Mouse (Mus musculus): ENCODE measurements around the gene U2af2. TPM values are rescaled to one million over a fixed set of nuclear protein-coding genes. Genes with fewer than 3 reads are reported as not detected.

The U2af2 gene
- polyA plus RNA-seq (2017; shearing (Covaris generic)) = 113 TPM

DNA sequence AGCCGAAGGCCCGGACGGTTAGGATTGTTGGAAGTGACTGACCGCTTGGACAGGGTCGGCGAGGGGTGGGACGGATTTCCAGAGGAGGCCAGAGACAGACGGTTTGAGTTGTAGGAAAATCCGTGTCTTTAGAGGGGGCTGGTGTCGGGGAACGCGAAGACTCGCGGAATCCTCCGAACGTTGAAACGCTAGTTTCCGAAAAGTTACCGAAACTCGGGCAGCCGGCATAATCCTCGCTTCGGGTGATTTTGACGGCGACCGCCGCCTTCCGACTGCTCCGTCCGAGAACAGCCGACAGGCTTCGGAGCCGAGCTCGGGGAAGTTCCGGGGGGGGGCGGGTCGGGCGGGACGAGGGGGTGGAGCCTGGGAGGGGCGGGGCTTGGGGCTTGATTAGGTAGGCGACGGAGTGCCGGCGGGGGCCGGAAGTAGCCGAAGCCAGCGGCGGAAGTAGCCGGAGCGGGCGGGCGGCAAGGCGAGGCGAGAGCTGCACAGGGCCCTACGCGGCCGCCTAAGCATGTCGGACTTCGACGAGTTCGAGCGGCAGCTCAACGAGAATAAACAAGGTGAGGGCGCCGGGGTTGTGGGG, at the start of gene U2af2:
U2af2 (plus strand) TSS at position 370 of the 586 bp plus-strand sequence.

DNA sequence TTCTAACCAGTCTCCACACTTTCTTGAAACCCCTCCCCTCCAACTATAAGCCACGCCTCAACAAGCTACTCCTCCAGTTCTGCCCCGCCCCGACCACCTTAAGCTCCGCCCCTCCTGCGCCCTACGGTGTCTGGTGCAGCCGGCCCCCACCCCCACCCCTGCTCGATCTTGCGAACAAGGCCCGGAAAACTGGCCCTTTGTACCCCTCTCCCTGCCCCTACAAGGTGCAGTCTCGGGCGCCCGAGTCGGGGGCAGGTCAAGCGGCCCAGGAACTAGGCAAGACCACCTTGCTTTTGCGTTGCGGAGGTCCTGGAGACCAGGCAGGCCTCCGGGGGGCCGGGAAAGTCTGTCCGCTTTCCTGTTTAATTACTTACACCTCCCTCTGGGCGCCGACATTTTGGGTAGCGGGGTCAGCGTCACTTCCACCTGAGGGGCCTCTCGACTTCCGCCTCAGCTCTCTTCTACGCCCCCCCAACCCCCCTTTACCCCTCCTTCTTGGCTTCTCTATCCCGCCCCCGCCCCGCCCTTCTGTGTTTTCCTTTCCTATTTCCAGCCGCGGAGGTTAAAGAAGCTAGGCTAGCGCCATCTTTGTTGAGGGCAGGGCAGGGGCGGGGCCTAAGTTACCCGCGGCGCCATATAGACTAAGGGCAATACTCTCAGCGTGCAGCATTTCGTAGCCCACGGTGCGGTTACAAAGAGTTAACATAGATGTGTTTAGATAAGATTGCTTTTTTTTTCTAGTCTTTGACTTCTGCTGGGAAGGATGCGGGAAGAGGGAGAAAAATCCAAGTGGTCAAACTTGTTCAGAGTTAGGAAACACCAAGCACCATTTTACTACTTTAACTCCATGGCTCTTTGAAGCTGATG, 47.5 kb upstream of the U2af2 start, which contains the start of the genes Zfp524 and Fiz1:
Zfp524 (plus strand) TSS at position 165 of the 867 bp plus-strand sequence.
Fiz1 (minus strand) TSS at position 447 of the 867 bp plus-strand sequence.

GRCm38 (mm10) chr7:5015118-5016001, 46.6 kb upstream of the U2af2 start, which contains the start of gene Gm44973:
Gene Gm44973, plus strand, starts transcription at chr7:5015496.

DNA sequence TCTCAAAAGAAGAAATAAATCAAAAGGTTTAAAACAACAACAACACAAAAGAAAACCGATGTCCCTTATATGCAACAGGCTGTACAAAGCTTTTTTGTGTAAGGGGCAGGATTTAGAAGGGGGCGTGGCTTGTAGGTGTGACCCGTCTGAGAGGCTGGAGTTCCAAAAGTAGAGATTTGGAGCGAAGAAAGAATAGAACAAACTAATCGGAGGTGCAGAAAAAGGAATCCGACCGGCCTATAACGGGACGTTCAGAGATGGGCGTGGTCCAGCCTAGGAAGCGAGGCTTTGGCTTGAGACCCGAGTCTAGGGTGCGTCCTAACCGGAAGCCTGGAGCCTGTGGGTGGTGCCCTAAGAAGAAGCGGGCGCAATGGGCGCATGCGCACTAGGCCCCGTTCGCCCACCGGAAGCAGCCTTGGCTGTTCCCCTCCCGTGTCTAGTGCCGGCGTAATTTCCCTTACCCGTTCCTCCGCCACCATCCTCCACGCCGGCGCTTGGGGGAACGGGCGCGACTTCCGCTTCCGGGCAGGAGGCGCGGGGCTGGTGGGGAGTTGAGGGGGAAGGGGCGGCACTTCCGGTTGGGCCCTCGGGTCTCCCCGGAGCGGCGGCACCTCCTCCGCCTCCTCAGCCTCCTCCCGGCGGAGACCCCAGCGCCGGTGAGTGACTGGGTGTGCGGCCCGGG, 41.8 kb upstream of the U2af2 start, which contains the start of the genes Zfp865 and Ccdc106:
Zfp865 (plus strand) TSS at position 377 of the 682 bp plus-strand sequence.
Ccdc106 (plus strand) TSS at position 554 of the 682 bp plus-strand sequence.

DNA sequence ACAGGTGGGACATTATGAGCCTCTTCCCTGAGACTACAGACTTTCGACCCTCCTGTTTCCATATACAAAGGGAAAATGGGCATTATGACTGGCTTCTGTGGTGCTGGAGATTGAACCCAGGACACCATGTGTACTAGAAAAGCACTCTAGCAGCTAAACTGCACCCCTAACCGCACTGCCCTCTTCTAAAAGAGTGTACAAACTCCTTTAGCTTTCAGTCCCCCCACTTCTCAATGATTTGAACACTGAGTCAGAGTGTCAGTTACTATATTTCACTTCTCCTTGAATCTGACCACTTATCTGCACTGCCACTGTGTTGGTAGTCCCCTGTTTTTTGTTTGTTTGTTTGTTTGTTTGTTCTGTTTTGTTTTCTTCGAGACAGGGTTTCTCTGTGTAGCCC, 28.1 kb upstream of the U2af2 start, which contains the start of gene 4632433K11Rik:
4632433K11Rik (plus strand) TSS at position 301 of the 400 bp plus-strand sequence.

DNA sequence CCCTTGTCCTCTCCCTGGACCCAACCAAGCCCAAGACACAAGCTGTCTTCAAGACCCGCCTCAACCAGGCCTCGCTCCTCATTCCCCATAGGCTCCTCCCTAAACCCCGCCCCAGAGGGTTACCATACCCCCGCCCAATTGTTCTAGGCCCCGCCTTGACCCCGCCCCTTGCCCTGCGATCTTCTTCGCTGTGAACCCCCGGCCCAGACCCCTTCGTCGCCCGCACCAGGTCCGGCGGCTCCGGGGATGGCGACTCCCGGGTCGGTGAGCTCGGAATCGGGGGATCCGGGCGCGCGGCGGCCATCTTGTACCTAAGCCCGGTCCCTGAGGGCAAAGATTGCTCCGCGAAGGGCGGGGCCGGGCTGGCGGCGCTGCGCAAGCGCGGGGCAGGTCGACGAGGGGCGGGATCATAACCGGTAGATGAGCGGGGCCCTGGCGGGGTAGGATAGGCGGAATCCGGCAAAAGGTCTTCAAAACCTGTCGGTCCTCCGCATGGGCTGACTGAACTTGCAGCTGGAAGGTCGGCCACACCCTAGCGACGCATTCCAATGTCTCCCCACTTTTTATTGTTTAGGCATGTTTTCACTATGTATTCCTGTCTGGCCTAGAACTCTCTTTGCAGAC, 23.7 kb upstream of the U2af2 start, which contains the start of gene Zfp784:
Zfp784 (minus strand) TSS at position 338 of the 624 bp plus-strand sequence.

DNA sequence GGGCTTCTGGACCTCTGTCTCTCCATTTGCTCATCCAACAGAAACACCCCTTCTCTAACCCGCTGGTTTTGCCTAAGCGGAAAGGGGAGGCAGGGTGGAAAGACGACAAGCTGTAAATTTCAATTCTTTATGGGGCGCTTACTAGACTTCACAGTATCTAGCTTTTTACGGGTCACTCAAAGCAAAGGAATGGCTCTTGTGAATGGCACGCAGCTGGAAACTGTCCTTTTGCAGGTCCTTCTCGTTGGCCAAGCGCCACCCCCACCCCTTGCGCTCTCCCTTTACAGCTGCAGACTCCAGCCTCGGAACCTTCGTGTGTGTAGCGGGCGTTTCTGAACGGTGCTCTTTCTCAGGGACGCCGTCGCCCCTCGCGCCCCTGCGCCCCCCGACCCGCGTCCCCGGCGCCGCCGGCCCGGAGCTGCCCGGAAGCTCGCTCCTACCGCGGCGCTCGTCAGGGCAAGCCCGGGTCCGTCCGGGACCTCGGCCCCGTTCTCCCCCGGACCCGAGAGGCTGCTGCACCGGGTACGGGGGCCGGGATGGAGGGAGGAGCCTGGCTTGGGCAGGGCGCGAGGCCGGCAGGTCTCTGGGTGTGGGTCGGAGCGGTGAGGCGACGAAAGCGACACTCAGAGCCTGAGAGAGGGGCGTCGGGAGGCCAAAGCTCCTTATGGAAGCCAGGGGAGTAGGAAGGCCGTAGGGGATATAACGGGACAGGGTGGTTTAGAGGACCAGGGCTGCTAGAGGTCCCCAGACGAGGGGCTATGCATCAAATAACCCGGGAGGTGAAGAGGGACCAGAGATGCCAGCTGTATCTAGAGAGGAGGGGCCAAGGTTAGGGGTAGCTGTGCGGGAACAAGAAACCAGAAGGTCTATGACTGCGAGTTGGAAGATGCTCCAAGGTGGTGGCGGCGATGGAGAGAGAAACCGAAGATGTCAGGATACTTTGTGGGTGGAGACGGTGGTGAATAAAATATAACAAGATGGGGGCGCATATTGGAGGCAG, 10.4 kb upstream of the U2af2 start, which contains the start of gene Zfp580:
Zfp580 (plus strand) TSS at position 346 of the 1,000 bp plus-strand sequence.

DNA sequence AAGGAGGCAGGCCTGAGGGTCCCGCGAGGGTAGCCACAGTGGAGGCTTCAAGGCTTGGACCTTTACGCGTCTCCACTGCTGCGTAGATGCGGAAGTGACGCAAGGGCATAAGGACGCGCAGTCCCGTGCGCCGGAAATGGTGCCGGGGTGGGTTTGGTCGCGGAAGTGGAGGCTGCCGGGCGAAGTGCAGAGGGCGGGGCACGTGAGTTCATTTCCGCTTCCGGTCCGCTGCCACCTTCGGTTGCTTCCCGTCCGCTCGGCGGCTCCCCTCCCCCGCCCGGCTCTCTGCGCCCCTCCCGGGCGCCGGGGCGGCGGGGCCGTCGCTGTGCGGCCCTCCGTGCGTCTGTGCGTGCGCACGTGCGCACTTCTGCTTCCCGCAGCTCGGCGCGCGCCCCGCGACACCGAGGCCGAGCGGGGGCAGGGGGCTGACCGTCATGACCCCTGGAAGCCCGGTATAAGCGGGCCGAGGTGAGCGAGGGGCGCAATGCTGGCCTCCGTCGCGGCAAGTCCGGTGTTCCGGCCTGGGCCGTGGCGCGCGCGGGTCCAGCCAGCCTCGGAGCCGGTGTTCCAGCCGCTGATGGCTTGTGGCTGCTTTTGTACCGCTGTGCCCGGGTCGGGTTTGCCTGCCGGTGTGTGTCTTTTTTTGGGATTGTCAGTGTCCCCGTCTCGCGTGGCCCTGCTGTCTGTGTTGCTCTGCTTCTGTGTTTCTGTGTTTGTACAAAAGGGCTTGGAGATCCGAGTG, 18.2 kb downstream of the U2af2 start, which contains the start of gene Epn1:
Epn1 (plus strand) TSS at position 226 of the 742 bp plus-strand sequence.

DNA sequence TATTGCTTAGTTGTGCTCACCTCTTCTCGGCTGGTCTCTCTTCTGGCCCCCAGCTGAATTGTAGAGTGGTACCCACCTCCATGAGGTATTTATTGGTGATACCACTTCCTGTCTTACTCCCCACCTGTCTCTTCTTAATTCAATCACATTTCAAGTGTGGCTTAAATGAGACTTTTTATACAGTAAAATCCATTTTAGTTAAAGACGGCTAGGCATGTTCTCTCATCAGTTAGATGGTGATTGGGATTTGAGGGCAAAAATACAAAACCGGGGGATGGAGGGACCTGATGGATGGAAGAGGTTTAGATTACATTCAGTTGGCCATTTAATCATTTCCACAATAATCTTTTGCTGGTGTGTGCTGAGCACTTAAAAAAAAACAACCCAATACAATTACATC, 54.9 kb downstream of the U2af2 start, which contains the start of gene Rfpl4:
Rfpl4 (minus strand) TSS at position 101 of the 400 bp plus-strand sequence.

GRCm38 (mm10) chr7:5125549-5126406, 63.8 kb downstream of the U2af2 start, which contains the start of gene Rasl2-9:
Gene Rasl2-9, minus strand, starts transcription at chr7:5125950.

Other genes with a start within 250 kb of the U2af2 start
- 106 TPM for gene Ube2s, start 249.6 kb upstream of the U2af2 start, polyA plus RNA-seq (2017; shearing (Covaris generic))
- gene Shisa7, start 217.4 kb upstream of the U2af2 start, polyA plus RNA-seq (2017; shearing (Covaris generic)) = not detected
- 33.3 TPM for gene Isoc2b, start 191.9 kb upstream of the U2af2 start, polyA plus RNA-seq (2017; shearing (Covaris generic))
- 1.1 TPM for gene Isoc2a, start 185.0 kb upstream of the U2af2 start, polyA plus RNA-seq (2017; shearing (Covaris generic))
- not detected for gene Gm36210, start 155.6 kb upstream of the U2af2 start, polyA plus RNA-seq (2017; shearing (Covaris generic))
- gene Zfp628, start 146.9 kb upstream of the U2af2 start, polyA plus RNA-seq (2017; shearing (Covaris generic)) = 2.6 TPM
- 0.79 TPM for gene Nat14, start 140.1 kb upstream of the U2af2 start, polyA plus RNA-seq (2017; shearing (Covaris generic))
- 0.17 TPM for gene Ssc5d, start 136.4 kb upstream of the U2af2 start, polyA plus RNA-seq (2017; shearing (Covaris generic))
- gene Sbk2, start 97.7 kb upstream of the U2af2 start, polyA plus RNA-seq (2017; shearing (Covaris generic)) = 0.25 TPM
- not detected for gene Sbk3, start 91.0 kb upstream of the U2af2 start, polyA plus RNA-seq (2017; shearing (Covaris generic))
- gene Zfp579, start 66.0 kb upstream of the U2af2 start, polyA plus RNA-seq (2017; shearing (Covaris generic)) = 25.9 TPM
- gene Zfp524, start 47.7 kb upstream of the U2af2 start, polyA plus RNA-seq (2017; shearing (Covaris generic)) = 26.5 TPM
- 46.1 TPM for gene Fiz1, start 47.4 kb upstream of the U2af2 start, polyA plus RNA-seq (2017; shearing (Covaris generic))
- 11.4 TPM for gene Gm44973, start 46.6 kb upstream of the U2af2 start, polyA plus RNA-seq (2017; shearing (Covaris generic))
- gene Zfp865, start 41.8 kb upstream of the U2af2 start, polyA plus RNA-seq (2017; shearing (Covaris generic)) = 11.8 TPM
- not detected for gene Ccdc106, start 41.6 kb upstream of the U2af2 start, polyA plus RNA-seq (2017; shearing (Covaris generic))
- not detected for gene 4632433K11Rik, start 28.0 kb upstream of the U2af2 start, polyA plus RNA-seq (2017; shearing (Covaris generic))
- 3.6 TPM for gene Zfp784, start 23.7 kb upstream of the U2af2 start, polyA plus RNA-seq (2017; shearing (Covaris generic))
- gene Zfp580, start 10.6 kb upstream of the U2af2 start, polyA plus RNA-seq (2017; shearing (Covaris generic)) = 7.4 TPM
- 35.8 TPM for gene Epn1, start 18.1 kb downstream of the U2af2 start, polyA plus RNA-seq (2017; shearing (Covaris generic))
- not detected for gene Rfpl4, start 54.8 kb downstream of the U2af2 start, polyA plus RNA-seq (2017; shearing (Covaris generic))
- gene Rasl2-9, start 63.8 kb downstream of the U2af2 start, polyA plus RNA-seq (2017; shearing (Covaris generic)) = 0.31 TPM
- 0.07 TPM for gene Vmn1r55, start 87.5 kb downstream of the U2af2 start, polyA plus RNA-seq (2017; shearing (Covaris generic))
- gene Vmn1r56, start 134.6 kb downstream of the U2af2 start, polyA plus RNA-seq (2017; shearing (Covaris generic)) = not detected
- gene Vmn1r57, start 156.3 kb downstream of the U2af2 start, polyA plus RNA-seq (2017; shearing (Covaris generic)) = not detected

All from CD4-positive, CD25-positive, alpha-beta regulatory T cell (primary cell).